Mouse (Mus musculus) MEL (cell line): ENCODE measurements around the gene Ntn1. TPM values are rescaled to one million over a fixed set of nuclear protein-coding genes. Genes with fewer than 3 reads are reported as not detected.

Source experiments
- DNase-seq: peaks from one replicate; pipeline ENCODE4 v3.0.0; 2011; ENCODE audit warnings: low read depth, low spot score
- H3K27ac ChIP-seq: 2 replicates; pipeline ENCODE4 v1.5.1; 2012; ENCODE audit warnings: low read depth, mild to moderate bottlenecking, control low read depth, low read length, moderate library complexity; ENCODE audit not compliant: control insufficient read depth
- H3K27me3 ChIP-seq, 2 experiments: fragments of 150-350 bp in 1 of 2; sonication (generic) in 1 of 2; 2 replicates each; pipeline ENCODE4 v1.6.1; 2012; ENCODE audit warnings: low read length in 2 of 2, mild to moderate bottlenecking in 2 of 2, improper control_type of control experiment in 1 of 2, moderate library complexity in 1 of 2; ENCODE audit not compliant: insufficient read depth in 2 of 2, control insufficient read depth in 1 of 2
- H3K36me3 ChIP-seq, 2 experiments: 2 replicates each; pipeline ENCODE4 v1.6.1; 2012 to 2014; ENCODE audit warnings: low read length in 2 of 2, improper control_type of control experiment in 1 of 2, inconsistent platforms in 1 of 2, mild to moderate bottlenecking in 1 of 2; ENCODE audit not compliant: insufficient read depth in 2 of 2, control insufficient read depth in 1 of 2
- H3K4me1 ChIP-seq, 2 experiments: fragments of 150-350 bp in 1 of 2; sonication (generic) in 1 of 2; 2 replicates each; pipeline ENCODE4 v1.6.1; 2012; ENCODE audit warnings: low read length in 2 of 2, improper control_type of control experiment in 1 of 2, mild to moderate bottlenecking in 1 of 2; ENCODE audit not compliant: insufficient read depth in 2 of 2, control insufficient read depth in 1 of 2
- H3K4me3 ChIP-seq, 2 experiments: fragments of 150-350 bp in 1 of 2; sonication (generic) in 1 of 2; 2 replicates each; pipeline ENCODE4 v1.5.1; 2012; ENCODE audit warnings: low read depth in 2 of 2, low read length in 2 of 2, mild to moderate bottlenecking in 2 of 2, moderate library complexity in 2 of 2, control low read depth in 1 of 2, improper control_type of control experiment in 1 of 2; ENCODE audit not compliant: control insufficient read depth in 1 of 2, insufficient read depth in 1 of 2
- H3K79me2 ChIP-seq: 2 replicates; pipeline ENCODE4 v1.6.1; 2012; ENCODE audit warnings: mild to moderate bottlenecking, low read length, moderate library complexity; ENCODE audit not compliant: control insufficient read depth, poor library complexity, insufficient read depth
- H3K9ac ChIP-seq: 2 replicates; pipeline ENCODE4 v1.6.1; 2012; ENCODE audit warnings: low read depth, mild to moderate bottlenecking, control low read depth, low read length, moderate library complexity; ENCODE audit not compliant: control insufficient read depth, poor library complexity, severe bottlenecking
- H3K9me3 ChIP-seq: fragments of 150-350 bp; sonication (generic); replicated peaks from 2 replicates; pipeline ENCODE4 v1.6.1; 2012; ENCODE audit warnings: mild to moderate bottlenecking, low read length, improper control_type of control experiment, moderate library complexity; ENCODE audit not compliant: insufficient read depth
- E2F4 ChIP-seq: IDR thresholded peaks from 2 replicates; pipeline ENCODE4 v1.6.1; 2011; ENCODE audit warnings: low read depth, low read length, improper control_type of control experiment, borderline replicate concordance
- SIN3A ChIP-seq: IDR thresholded peaks from 2 replicates; pipeline ENCODE4 v1.6.1; 2012; ENCODE audit warnings: low read length, improper control_type of control experiment, inconsistent platforms
- polyA plus RNA-seq, 2 experiments: library from polyadenylated mRNA; stranded (reverse) in 1 of 2; unstranded in 1 of 2; fragments of >175 nt in 1 of 2; fragments of >200 nt in 1 of 2; gene quantifications; 2 replicates each; pipeline versions ENCODE4 v1.2.1 to v1.2.4; 2012; ENCODE audit warnings: low replicate concordance in 2 of 2, low read depth in 1 of 2; ENCODE audit not compliant: insufficient read length in 2 of 2, insufficient read depth in 1 of 2, missing spikeins in 1 of 2
- total RNA-seq: library from RNA; depleted of rRNA; stranded (reverse); fragments of 300-350 nt; gene quantifications from 2 replicates; pipeline ENCODE4 v1.2.3, GENCODE M21; 2012; rRNA removed

Ntn1 gene
- total and polyA plus RNA-seq, 3 experiments = not detected

DNA sequence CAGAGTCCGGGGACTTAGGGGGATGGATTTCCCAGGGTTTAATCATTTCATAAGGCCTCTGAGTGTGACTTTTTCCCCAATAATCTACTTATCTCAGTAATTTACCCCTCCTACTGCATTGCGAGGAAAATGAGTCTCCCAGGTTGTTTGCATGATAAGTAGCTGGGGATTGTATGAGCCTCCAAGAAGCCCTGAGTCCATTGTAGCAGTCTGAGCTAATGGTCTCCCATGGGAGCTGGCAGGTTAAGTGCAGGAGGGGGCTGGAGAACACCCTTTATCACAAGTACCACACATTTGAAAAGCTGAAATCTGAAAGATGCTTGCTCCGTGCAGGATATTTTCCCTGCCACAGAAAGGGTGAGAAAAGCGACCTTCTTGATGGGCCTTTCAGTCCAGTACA lies 240.8 kb downstream of the Ntn1 start:
- H3K27me3 ChIP-seq = no peaks in the 10 kb centered on the region
- no peaks in the 10 kb centered on the region for H3K79me2 ChIP-seq
- no peak overlapping the region for H3K9ac ChIP-seq
- TF ChIP-seq E2F4 (no peak), SIN3A (no peak)
- no peaks in the 10 kb centered on the region for H3K9me3 ChIP-seq
- H3K27ac ChIP-seq = no peak overlapping the region
- DNase-seq = no peak
- peaks cover 7 to 22% of the 10 kb centered on the region in 2 experiments; a peak in 3 of 4 replicates for H3K4me1 ChIP-seq
- no peak overlapping the region for H3K4me3 ChIP-seq
- peaks cover 0 to 22% of the 10 kb centered on the region in 2 experiments; a peak in 2 of 4 replicates for H3K36me3 ChIP-seq

Other genes starting within 250 kb of the Ntn1 start
- gene Pik3r5, start 31.3 kb upstream of the Ntn1 start, total RNA-seq = 3.1 and 3.2 TPM in 2 replicates
- 1 to 10 TPM in 1 of 2 experiments, not detected in 1; 5.7 TPM for gene Pik3r5, start 31.3 kb upstream of the Ntn1 start, polyA plus RNA-seq
- gene Pik3r6, start 102.2 kb upstream of the Ntn1 start, total RNA-seq = 0.36 and 0.42 TPM in 2 replicates
- 1 to 10 TPM in 1 of 2 experiments, not detected in 1; 1.5 TPM for gene Pik3r6, start 102.2 kb upstream of the Ntn1 start, polyA plus RNA-seq
- not detected in 2 replicates for gene Mfsd6l, start 155.4 kb upstream of the Ntn1 start, total RNA-seq
- gene Mfsd6l, start 155.4 kb upstream of the Ntn1 start, polyA plus RNA-seq = under 1 TPM in 1 of 2 experiments, not detected in 1; 0.04 TPM
- gene Ccdc42, start 186.2 kb upstream of the Ntn1 start, total RNA-seq = not detected in 2 replicates
- not detected for gene Ccdc42, start 186.2 kb upstream of the Ntn1 start, polyA plus RNA-seq